Mouse (Mus musculus): ENCODE measurements around the gene Cst11. TPM values are rescaled to one million over a fixed set of nuclear protein-coding genes. Genes with fewer than 3 reads are reported as not detected.
A peak's percentile ranks its signal among the peaks of the same experiment; 100 is the strongest.
"Not testable (repeated sequence)": the region's sequence is repeated elsewhere in the genome, so short reads cannot be mapped to it uniquely, and the experiment has no call there.

Gene Cst11
- total RNA-seq (2021), result not detected
- long read RNA-seq, experiment 1, result 0 reads
- long read RNA-seq, experiment 2, result 0 reads

DNA sequence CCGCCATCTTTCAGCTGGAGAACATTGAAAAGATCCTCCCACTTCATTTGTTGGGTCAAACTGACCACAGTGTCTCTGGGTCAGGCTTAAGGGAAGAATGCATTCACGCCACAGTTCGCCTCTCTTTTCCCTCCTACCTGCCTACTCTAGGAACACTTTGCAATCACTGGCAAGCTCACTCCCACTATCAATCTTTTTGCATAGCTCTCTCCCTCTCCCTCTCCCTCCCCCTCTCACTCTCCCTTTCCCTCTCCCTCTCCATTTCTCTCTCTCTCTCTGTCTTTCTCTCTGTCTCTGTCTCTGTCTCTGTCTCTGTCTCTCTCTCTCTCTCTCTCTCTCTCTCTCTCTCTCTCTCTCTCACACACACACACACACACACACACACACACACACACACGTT is at the start of gene Cst11:
TSS of gene Cst11 (minus strand) at position 101 of the 400 bp plus-strand sequence.
- DNase-seq (ENCODE audit: low spot score in 2 of 2); H3K27ac ChIP-seq; H3K4me3 ChIP-seq: not testable (repeated sequence)

DNA sequence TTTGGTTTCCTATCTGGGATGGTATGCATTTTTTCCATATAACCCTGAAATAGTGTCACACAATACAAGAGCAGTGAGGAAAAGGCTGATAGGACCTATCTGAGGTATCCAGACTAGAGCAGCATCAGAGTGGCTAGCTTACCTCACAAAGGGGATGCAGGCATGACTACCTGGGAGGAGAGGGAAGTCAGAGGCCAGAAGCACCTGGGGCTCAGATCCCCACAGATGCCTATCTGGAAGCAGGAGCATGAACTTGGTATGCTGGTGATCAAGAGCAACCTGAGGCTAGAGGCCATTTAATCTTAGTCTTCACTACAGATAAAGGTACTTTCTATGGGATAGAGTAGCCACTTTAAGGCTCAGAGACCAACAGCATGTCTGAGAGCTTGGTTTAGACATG is 48.6 kb upstream of the Cst11 start, which contains the start of gene Cst13:
TSS of gene Cst13 (plus strand) at position 173 of the 400 bp plus-strand sequence.
- no peak for TF ChIP-seq CTCF (conservative IDR thresholded peaks at IDR 0.05)
- DNase-seq (ENCODE audit: low spot score in 2 of 2), result no peak
- no peak within 1 kb of the TSS for H3K27ac ChIP-seq
- no peak within 1 kb of the TSS for H3K4me3 ChIP-seq

DNA sequence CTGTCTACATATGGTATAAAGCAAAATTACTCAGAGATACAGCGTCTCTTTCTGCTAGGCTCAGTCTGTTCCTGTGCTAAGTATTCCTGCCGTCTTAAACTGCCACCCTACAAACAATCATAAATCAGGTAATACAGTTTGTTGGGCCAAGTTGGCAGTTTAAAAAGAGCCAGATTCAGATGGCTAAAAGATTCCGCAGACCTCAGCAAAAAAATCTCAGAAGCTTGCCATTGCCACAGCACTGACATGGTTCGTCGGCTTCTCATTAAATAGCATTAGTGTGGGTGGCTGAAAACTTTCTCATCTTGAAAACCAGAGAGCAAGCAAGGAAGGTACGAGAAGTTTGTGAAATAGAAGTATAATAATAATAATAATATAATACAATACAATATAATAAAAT is 35.4 kb upstream of the Cst11 start:
- Histone ChIP-seq H3K27ac (no peak overlapping the region), H3K4me3 (no peak overlapping the region)
- TF ChIP-seq CTCF (conservative IDR thresholded peaks at IDR 0.05), result no peak
- no peak for DNase-seq (ENCODE audit: low spot score in 2 of 2)

DNA sequence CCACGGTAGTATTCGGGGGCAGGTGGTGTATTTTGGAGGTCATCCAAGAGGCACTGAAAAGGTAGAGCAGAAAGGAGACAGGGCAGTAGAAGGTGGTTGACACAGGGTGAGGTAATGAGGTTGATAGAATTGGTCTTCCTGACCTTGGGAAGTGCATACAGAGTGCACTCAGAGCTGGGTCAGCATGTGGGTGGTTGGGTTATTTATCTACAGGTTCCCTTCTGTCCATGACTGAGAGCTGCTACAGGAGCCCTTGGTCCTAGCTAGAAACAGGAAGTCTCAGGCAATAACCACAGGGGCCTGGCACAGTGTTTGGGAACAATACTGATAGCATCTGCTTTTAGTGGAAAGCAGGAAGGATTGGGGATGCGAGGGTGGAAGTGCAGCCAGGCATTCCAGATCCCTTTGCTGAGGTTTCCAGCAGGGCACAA is 30.2 kb upstream of the Cst11 start:
- no peak for TF ChIP-seq CTCF (conservative IDR thresholded peaks at IDR 0.05)
- H3K4me3 ChIP-seq, result no peak overlapping the region
- no peak overlapping the region for H3K27ac ChIP-seq
- DNase-seq (ENCODE audit: low spot score in 2 of 2), result peak in 1 of 2 experiments; percentile 11

DNA sequence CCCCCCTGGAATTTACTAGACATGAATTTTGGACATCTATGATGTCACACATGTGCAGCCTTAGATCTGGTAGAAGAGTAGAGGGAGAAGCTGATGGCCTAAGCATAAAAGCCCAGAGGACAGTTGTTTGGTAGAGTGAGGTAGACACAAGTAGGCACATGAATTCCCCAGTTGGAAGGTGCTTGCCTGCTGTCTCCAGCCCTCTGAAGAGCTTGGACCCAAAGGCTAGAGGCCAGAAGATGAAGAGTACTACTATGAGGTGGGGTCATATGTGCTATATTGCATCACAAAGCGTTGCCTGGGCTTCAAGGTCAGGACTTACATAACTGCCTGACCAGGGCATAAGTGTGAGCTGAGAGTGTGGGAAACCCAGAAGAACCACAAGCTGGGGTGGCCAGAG is 27.2 kb upstream of the Cst11 start, which contains the start of gene Cst8:
TSS of gene Cst8 (plus strand) at position 301 of the 400 bp plus-strand sequence.
- TF ChIP-seq CTCF (conservative IDR thresholded peaks at IDR 0.05), result no peak
- no peak within 1 kb of the TSS for H3K4me3 ChIP-seq
- no peak within 1 kb of the TSS for H3K27ac ChIP-seq
- DNase-seq (ENCODE audit: low spot score in 2 of 2), result no peak

DNA sequence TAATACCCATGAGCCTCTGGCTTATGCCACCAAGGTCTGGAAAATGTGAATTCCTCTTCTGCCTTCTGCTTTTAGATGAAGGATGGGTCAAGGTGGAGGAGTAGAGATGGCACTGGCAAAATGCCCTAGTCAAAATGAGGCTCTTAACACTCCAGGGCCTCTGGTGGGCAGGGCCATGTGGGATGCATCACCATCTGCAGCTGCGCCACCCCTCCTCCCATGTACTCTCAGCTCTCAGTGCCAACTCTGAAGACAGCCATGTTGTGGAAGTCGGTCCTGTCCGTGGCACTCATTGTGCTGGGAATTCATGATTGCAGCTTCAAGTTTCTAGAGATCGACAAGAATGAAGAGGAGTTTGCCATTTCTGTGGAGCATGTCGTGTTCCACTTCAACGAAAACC is 17.8 kb upstream of the Cst11 start, which contains the start of gene Cst12:
TSS of gene Cst12 (plus strand) at position 220 of the 400 bp plus-strand sequence.
- no peak for TF ChIP-seq CTCF (conservative IDR thresholded peaks at IDR 0.05)
- no peak for DNase-seq (ENCODE audit: low spot score in 2 of 2)
- Histone ChIP-seq H3K4me3 (no peak within 1 kb of the TSS), H3K27ac (no peak within 1 kb of the TSS)

DNA sequence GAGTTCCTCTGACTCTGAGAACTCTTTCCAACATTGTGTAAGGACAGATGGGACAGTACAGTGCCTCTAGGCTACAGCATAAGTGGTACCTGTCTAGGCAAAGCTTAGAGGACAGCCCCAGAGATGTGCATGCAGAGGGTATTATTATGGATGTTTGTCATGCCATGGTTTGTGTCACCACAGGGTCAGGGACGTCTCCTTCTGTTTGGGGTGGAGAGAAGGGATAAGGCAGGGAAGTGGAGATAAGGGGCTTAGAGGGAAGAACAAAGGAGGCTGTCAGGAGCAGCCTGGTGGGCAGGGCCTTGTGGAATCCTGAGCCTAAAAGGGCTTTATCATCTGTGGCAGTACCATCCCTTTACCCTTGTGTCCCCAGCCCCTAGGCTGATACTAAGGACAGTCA is 10.4 kb upstream of the Cst11 start, which contains the start of gene 8030411F24Rik:
TSS of gene 8030411F24Rik (plus strand) at position 301 of the 400 bp plus-strand sequence.
- no peak within 1 kb of the TSS for H3K27ac ChIP-seq
- no peak for TF ChIP-seq CTCF (conservative IDR thresholded peaks at IDR 0.05)
- no peak for DNase-seq (ENCODE audit: low spot score in 2 of 2)
- H3K4me3 ChIP-seq, result no peak within 1 kb of the TSS

DNA sequence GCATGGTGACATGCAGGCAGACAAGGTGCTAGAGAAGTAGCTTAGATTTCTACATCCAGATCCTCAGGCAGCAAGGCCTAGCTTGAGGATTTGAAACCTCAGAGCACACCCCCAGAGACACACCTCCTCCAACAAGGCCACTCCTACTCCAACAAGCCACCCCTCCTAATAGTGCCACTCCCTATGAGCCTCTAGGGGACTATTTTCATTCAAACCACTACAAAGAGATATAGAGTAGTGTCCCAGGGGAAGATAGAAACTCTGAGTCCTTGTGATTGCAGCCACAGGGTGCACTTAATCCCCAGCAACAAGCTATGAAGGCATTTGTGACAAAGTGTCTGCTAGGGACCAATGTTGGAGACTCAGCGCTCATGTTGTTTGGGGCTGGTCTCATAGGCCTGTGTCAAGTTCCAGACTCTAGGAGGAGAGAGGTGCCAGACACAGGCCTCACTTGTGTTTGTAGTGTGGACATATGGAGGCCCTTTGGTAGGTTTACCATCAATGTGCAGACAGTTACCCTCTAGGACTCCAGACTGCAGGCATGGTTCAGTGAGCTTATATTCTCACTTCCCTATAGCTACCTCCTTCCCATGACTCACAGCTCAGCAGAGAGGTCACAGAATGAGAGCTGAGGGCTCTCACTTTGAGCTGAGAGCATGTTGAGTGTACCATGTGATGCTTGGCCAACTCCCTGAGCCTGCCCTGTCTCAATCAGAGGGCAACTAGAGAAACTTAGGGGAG is 7.5 kb downstream of the Cst11 start:
- H3K27ac ChIP-seq, result no peak overlapping the region
- DNase-seq (ENCODE audit: low spot score in 2 of 2), result no peak

DNA sequence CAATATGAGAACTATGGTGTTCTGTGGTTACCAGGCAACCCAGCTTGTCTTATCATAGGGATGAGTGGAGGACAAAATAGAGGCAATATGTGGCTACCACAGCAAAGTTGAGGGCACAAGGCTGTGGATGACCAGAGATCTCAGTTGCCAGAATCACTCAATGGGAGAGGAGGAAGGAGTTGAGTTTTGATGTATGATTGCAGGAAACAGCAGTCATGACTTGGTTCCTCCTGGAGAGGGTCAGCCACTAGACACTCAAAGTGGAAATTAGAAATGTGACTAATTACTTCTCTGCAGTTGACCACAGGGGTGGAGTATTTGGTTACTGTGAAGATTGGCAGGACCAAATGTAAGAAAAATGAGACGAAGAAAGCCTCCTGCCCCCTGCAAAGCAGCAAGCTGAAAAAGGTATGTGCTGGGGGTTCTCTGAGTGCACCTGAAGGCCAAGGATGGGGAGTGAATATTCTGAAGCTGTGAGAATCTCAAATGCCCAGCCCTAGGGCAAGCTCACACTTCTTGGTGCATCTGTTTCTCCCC is 16.9 kb downstream of the Cst11 start:
- no peak overlapping the region for H3K27ac ChIP-seq
- H3K4me3 ChIP-seq, result no peak overlapping the region
- no peak for DNase-seq (ENCODE audit: low spot score in 2 of 2)
- TF ChIP-seq CTCF (conservative IDR thresholded peaks at IDR 0.05), result no peak

More for the DNA sequence above, 7.5 kb downstream of the Cst11 start:
- no peak for TF ChIP-seq CTCF (conservative IDR thresholded peaks at IDR 0.05)
- H3K4me3 ChIP-seq, result no peak overlapping the region

DNA sequence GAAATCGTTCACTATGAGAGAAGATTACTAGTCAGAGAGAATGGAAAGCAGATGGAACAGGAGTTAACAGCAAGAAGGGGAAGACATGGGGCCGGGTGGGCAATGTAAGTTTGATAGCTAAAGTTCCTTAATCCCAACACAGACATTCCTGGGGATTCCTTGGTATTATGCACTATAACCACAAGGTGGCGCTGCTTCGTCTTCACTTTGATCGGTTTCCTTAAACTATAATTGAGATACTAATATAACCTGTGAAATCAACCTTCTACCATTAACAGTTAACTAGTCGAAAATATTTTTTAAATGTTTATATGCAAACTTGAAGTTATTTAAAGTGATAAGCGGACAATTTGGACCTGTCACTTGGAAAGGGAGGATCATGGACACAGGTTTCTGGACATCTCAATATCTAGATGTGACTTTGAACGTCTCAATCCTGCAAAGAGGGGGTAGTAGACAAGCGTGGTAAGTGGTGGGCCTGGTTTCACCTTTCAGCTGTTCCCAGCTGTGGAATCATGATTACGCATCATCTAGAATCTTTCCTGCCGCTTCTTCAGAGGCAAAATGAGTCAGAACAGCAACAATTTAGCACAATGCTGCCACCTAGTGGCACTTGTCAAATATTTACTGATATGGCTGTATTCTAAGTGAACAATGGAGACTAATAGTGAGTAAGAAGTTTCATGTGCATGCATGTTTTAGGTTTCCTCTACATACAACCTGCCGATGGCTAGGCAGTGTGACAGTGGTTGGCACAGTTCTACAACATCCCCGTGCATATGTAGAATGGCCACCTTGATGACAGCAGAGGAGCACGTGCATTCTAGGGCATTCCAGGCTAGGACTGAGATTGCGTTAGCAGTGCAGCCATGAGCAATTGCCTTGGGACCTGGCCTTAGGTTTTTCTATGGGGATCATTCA is 19.1 kb downstream of the Cst11 start:
- Histone ChIP-seq H3K4me3 (peak overlapping the region; percentile 64), H3K27ac (peak overlapping the region; percentile 74)
- TF ChIP-seq CTCF (conservative IDR thresholded peaks at IDR 0.05), result peak; percentile 73
- peak; percentile 77 to 80 for DNase-seq (ENCODE audit: low spot score in 2 of 2)

DNA sequence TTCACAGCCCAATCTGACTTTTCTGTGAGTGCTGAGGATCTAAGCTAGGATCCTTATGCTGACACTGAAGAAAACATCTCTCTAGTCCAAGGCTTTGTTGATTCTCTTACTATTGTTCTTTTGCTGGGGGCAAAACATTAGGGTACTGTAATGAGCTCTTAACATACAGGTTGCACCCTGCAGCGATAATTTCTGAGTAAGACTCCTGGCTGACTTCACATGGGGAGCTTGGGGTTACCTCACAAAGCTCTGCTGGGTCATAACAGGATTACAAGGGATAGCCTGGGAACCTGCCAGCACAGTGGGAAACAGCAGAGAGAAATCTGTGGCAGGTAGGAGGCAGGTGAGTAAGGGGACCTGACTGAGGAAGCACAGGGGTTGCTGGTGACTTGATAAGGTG is 21.2 kb downstream of the Cst11 start, which contains the start of gene Cstl1:
TSS of gene Cstl1 (plus strand) at position 301 of the 400 bp plus-strand sequence.
- Histone ChIP-seq H3K4me3 (no peak within 1 kb of the TSS), H3K27ac (no peak within 1 kb of the TSS)
- no peak for TF ChIP-seq CTCF (conservative IDR thresholded peaks at IDR 0.05)
- no peak for DNase-seq (ENCODE audit: low spot score in 2 of 2)

DNA sequence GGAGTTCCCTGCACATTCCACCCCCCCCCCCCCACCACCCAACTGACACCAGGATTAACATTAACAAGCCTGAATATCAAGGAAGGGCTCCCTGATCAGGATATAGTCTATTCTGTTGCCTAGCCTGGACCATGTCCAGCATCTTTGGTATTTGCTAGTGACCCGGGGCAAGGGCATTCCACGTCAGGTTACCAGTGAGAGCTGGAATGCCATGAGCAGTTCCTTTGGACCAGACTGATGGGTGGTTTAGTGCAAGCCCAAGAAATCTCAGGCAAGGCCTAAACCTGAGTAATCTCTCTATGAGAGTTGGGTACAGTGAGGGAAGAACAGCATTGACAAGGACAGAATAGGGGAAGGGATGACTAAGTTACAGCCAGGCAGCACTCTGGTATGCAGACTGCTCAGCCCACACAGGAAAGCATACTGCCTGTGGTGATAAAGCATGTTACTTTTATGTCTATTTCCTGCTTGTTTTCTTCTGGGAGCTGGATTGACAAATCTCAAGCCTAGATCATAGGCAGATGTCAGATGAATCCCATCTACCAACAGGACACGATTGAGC is 27.4 kb downstream of the Cst11 start:
- no peak for TF ChIP-seq CTCF (conservative IDR thresholded peaks at IDR 0.05)
- no peak for DNase-seq (ENCODE audit: low spot score in 2 of 2)
- Histone ChIP-seq H3K4me3 (no peak overlapping the region), H3K27ac (peak overlapping the region; percentile 10; the same call in 1 of the 2 replicates)

Data from layer of hippocampus, adult 2 months (tissue).